Mouse (Mus musculus): Measurements from ENCODE around the gene Gtf2ird1.

The Gtf2ird1 gene

DNA sequence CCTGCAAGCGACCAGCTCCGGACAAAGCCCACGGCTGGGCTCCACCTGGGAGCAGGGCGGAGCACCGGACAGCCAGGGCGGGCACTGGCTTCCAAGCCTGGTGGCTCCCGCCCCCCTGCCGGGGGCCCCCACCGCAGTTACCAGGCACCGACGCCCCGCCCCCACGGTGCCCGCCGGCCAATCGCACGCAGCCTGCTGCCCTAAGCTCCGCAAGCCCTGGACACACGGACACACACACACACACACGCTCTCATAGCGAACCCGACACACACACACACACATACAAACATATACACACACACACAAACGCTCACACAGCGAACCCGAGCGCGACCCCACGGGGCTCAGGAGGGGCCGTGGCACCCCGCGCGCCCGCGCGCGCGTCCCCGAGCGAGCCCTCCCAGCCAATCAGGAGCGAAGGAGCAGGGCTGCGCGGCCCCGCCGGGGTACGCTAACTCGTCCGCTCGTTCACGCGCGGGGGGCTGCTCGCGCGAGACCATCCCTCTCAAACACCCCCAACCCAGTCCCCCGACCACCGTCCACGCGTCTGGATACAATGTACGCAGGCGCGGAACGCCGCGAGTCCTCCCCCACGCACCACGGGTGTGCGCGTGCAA, 143.0 kb downstream of the Gtf2ird1 start:
- peak; percentile 90 for DNase-seq (ENCODE audit: low read depth)

DNA sequence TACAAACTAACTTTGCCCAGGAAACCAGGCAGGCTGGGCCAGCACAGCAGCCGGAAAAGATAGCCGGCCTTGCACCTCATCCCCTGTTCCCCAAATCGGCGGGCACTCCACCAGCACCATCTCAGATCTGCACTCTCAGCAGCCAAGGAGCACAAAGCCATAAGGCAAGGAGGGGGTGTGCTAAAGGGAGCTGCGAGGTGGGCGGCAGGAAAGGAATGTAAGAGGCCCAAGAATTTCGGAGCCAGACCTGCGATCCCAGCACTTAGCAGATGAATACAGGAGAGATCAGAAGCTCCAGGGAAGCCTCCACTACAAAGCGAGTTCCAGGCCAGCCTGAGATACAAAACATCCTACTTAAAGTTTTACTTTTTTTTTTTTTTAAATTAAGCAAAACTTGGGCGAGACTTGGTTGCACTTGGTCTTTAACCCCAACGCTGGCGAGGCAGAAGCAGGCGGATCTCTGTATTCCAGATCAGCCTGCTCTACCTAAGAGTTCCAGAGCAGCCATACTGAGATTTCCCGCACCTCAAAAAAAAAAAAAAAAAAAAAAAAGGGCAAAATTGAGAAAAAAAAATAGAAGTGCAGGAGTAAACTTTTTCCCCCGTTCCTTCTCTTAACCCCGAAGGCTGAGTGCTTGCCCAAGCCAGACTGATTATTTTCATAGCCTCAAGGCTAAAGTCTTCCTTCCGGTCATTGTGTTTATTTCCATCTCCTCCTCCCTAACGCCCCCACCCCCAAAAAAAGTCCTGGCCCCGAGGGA, 143.6 kb downstream of the Gtf2ird1 start:
- DNase-seq (ENCODE audit: low read depth) = peak; percentile 48

DNA sequence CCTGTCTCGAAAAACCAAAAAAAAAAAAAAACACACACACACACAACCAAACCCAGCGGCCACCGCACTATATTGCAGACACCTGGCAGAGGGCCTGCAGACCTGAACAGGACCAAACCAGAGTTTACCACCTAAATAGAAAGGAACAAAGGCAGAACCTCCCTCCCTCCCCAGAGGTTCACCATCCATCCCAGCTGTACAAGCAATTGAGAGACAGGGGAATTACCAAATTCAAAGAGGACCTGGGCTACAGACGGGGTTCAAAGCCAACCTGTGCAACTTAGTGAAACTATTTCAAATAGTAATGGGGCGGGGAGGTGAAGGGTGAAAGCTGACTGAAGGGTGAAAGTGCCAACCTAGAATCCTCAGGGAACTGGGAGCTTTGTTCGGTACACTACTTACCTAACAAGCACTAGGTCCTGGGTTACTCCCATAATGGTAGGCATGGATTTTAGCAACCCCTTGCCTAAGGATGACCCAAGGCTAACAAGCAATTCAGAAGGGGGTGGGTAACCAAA, 144.6 kb downstream of the Gtf2ird1 start:
- DNase-seq (ENCODE audit: low read depth) = no peak

DNA sequence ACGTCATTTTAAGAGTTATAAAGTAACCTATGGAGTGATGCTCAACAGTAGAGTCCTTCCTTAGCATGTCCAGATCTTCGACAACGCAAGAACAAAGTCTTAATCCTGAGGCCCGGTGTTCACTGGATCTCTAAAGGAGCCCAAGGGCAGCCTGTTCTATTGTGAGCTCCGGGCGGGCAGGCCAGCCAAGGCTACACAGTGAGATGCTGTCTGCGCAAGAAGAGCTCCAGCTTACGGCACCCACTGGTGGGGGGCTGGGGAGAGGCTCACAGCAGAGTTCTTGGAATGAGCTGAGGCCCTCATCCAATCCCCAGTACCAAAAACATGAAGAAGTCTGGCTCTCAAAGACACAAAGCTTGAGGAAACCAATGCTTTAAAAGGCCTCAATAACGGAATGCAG, 146.3 kb downstream of the Gtf2ird1 start:
- no peak for DNase-seq (ENCODE audit: low read depth)

- DNase-seq (ENCODE audit: low read depth) = no peak
Measured at GRCm38 (mm10) chr5:134309345-134309744, 147.2 kb downstream of the Gtf2ird1 start.
